Mouse (Mus musculus) hindbrain, embryonic 11.5 days (tissue): ENCODE results near the gene Miox. TPM values are rescaled to one million over a fixed set of nuclear protein-coding genes. Genes with fewer than 3 reads are reported as not detected.

ENCODE experiments used
- ATAC-seq: fragments of 200-750 bp; cut with Nextera tagmentation; 2 replicates; pipeline ENCODE4 v1.8.0; 2017; ENCODE audit warnings: mild to moderate bottlenecking, moderate TSS enrichment, moderate library complexity; ENCODE audit not compliant: low FRiP score
- DNase-seq: peaks from one replicate; pipeline ENCODE4 v3.0.0-alpha.2; 2015; ENCODE audit warnings: low spot score
- H3K27ac ChIP-seq: fragments of 300-500 bp; sonication (generic); 2 replicates; pipeline ENCODE4 v1.5.1; 2014; ENCODE audit warnings: mild to moderate bottlenecking, low read depth, low read length
- H3K27me3 ChIP-seq: fragments of 300-500 bp; sonication (generic); 2 replicates; pipeline ENCODE4 v1.6.1; 2014; ENCODE audit warnings: mild to moderate bottlenecking, low read length, moderate library complexity, mixed read lengths; ENCODE audit not compliant: control insufficient read depth, insufficient read depth
- H3K36me3 ChIP-seq: fragments of 300-500 bp; sonication (generic); 2 replicates; pipeline ENCODE4 v1.6.1; 2014; ENCODE audit warnings: mild to moderate bottlenecking, low read length, moderate library complexity, mixed read lengths; ENCODE audit not compliant: control insufficient read depth, insufficient read depth
- H3K4me1 ChIP-seq: fragments of 300-500 bp; sonication (generic); replicated peaks from 2 replicates; pipeline ENCODE4 v1.6.1; 2014; ENCODE audit warnings: low read length, mixed read lengths; ENCODE audit not compliant: control insufficient read depth, insufficient read depth
- H3K4me2 ChIP-seq: fragments of 300-500 bp; sonication (generic); replicated peaks from 2 replicates; pipeline ENCODE4 v1.6.1; 2014; ENCODE audit warnings: mild to moderate bottlenecking, low read depth, low read length
- H3K4me3 ChIP-seq: fragments of 300-500 bp; sonication (generic); 2 replicates; pipeline ENCODE4 v1.5.1; 2014; ENCODE audit warnings: low read depth, low read length
- H3K9ac ChIP-seq: fragments of 300-500 bp; sonication (generic); 2 replicates; pipeline ENCODE4 v1.6.1; 2014; ENCODE audit warnings: low read depth, low read length
- H3K9me3 ChIP-seq: fragments of 300-500 bp; sonication (generic); 2 replicates; pipeline ENCODE4 v1.6.1; 2016; ENCODE audit warnings: low read length; ENCODE audit not compliant: control insufficient read depth
- WGBS: fragments of 180-500 bp; shearing (Covaris S2); extraction: QIAGEN DNeasy Blood & Tissue Kit; methylation state at CpG from one replicate; pipeline ENCODE4 v1.1.7; 2014; 5-methylcytosine and 5-hydroxymethylcytosine counted together
- polyA plus RNA-seq: library from polyadenylated mRNA; unstranded; fragments of >200 nt; fragmentation: Nextera tagmentation; extraction: Ambion mirVana; gene quantifications from 2 replicates; pipeline ENCODE4 v1.2.1, GENCODE M21; 2014

Miox gene
- polyA plus RNA-seq, 1 experiment from 2014 or later: not detected

DNA sequence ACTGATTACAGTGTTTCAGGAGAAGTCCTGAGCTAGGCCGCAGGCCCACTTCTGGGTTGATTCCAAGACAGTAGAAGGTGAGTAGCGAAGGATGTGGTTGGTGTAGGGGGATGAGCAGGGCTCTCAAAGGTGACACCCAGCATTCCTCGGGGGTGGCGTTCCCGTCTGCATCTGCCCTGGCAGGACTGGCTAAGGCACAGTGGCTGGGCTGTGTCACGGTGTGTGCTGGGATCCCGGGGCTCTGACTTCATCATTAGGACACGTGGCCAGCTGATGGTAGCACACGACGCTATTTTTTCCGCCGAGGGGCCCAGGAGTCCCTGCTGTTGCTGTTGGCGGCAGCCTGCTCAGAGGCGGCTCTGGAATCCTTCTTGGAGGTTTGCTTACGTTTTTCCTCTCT lies 17.1 kb downstream of the Miox start:
- Histone ChIP-seq H3K4me1 (peaks cover 5% of the 10 kb centered on the region; the same call in 1 of the 2 replicates), H3K4me3 (no peak overlapping the region), H3K9ac (no peak overlapping the region), H3K27me3 (no peaks in the 10 kb centered on the region), H3K27ac (no peak overlapping the region), H3K36me3 (peaks cover 18% of the 10 kb centered on the region), H3K9me3 (no peaks in the 10 kb centered on the region), H3K4me2 (no peak overlapping the region)
- no peak for ATAC-seq
- DNase-seq: no peak
- WGBS: 92% methylated on average over 15 of the region's 15 CpGs

DNA sequence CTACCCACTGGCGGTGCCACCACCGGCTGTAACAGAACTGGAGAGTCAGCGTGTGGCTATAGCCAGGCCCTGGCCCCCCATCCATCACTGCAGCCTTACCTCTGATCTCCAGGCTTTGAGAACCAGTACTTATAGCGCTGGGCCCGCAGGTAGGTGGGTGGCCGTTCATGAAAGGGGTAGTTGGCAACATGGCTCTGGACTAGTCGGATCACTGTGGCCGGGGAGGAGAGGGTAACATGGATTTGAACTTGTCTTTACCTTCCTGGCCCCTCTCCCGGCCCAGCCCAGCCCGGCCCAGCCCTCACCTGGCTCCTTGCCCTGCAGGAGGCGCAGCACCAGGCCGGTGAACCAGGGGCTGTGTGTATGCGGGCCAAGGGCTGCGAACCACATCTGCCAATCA lies 17.9 kb downstream of the Miox start:
- no peak for DNase-seq
- ATAC-seq: no peak
- WGBS: 98% methylated on average over 14 of the region's 14 CpGs

DNA sequence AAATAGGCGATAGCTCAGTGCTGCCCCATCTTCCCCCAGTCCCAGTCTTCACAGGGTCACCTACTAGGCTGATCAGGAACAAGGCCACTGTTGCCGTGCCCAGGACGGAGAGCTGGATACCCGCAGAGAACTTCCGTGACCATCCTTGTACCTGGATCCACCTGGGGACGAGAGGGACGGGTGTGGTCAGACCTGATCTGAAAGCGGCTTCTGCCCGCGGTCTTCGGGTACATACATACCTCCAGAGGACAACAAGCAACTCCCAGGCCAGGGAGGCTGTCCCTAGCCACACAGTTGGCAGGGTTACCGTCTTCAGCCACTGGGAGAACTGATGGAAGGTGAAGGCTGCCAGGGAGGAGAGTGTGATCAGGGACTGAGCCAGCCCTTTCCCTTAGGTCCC lies 18.6 kb downstream of the Miox start:
- ATAC-seq (no peak), DNase-seq (no peak)
- H3K4me1 ChIP-seq: peaks cover 7% of the 10 kb centered on the region; the same call in 1 of the 2 replicates
- no peaks in the 10 kb centered on the region for H3K9me3 ChIP-seq
- H3K9ac ChIP-seq: no peak overlapping the region
- H3K27me3 ChIP-seq: no peaks in the 10 kb centered on the region
- H3K4me3 ChIP-seq: no peak overlapping the region
- no peak overlapping the region for H3K4me2 ChIP-seq
- no peak overlapping the region for H3K27ac ChIP-seq
- WGBS: 96% methylated on average over 12 of the region's 12 CpGs
- peaks cover 18% of the 10 kb centered on the region for H3K36me3 ChIP-seq

More for the DNA sequence above, 17.9 kb downstream of the Miox start:
- H3K4me1 ChIP-seq: peaks cover 5% of the 10 kb centered on the region; the same call in 1 of the 2 replicates
- no peak overlapping the region for H3K9ac ChIP-seq
- H3K4me3 ChIP-seq: no peak overlapping the region
- H3K9me3 ChIP-seq: no peaks in the 10 kb centered on the region
- H3K4me2 ChIP-seq: no peak overlapping the region
- H3K27ac ChIP-seq: no peak overlapping the region
- peaks cover 18% of the 10 kb centered on the region for H3K36me3 ChIP-seq
- H3K27me3 ChIP-seq: no peaks in the 10 kb centered on the region

DNA sequence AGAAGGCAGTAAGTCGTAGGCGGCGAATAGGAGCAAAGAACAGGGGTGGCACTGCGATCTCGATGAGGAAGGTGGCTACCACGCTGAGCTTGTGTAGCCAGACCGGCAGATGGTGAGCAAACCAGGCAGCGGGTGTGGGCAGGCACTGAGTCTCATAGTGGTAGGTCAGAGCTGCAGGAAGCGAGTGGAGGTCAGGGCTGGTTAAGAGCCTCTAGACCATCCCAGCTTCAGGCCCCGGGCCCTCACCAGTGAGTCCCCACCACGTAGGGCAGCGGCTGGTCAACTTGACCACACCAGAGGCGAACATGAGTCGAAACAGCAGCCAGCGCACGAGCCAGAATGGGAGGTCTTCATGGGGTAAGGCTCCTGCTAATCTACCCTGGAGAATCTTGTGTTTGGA lies 19.6 kb downstream of the Miox start:
- H3K27me3 ChIP-seq: no peaks in the 10 kb centered on the region
- no peak overlapping the region for H3K4me2 ChIP-seq
- H3K4me1 ChIP-seq: peaks cover 7% of the 10 kb centered on the region; the same call in 1 of the 2 replicates
- no peak for ATAC-seq
- H3K9ac ChIP-seq: no peak overlapping the region
- H3K27ac ChIP-seq: no peak overlapping the region
- H3K36me3 ChIP-seq: peaks cover 18% of the 10 kb centered on the region
- H3K9me3 ChIP-seq: no peaks in the 10 kb centered on the region
- H3K4me3 ChIP-seq: no peak overlapping the region
- DNase-seq: no peak
- WGBS: 95% methylated on average over 16 of the region's 16 CpGs

DNA sequence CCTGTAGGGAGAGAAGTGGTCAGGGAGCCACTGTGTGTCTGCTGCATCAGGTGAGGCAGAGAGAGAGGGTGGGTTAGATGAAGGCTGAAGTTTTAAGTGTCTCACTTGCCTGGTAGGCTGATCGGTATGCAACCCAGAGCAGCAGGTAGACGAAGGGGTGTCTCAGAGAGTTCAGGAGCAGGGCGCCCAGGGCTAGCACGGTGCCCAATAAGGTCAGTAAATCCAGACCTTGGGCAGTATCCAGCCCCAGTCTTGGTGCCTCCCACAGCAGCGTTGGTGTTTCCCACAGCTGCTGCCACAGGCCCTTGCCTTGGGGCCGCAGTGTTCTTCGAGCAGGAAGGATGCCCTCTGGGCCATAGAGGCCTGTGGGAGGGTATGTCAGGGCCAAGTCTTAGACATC lies 20.3 kb downstream of the Miox start:
- Histone ChIP-seq H3K9ac (peak overlapping the region; percentile 88), H3K27me3 (no peaks in the 10 kb centered on the region), H3K4me3 (peak overlapping the region; percentile 54), H3K4me2 (peak overlapping the region; percentile 68), H3K4me1 (peaks cover 7% of the 10 kb centered on the region; the same call in 1 of the 2 replicates), H3K9me3 (no peaks in the 10 kb centered on the region), H3K27ac (no peak overlapping the region), H3K36me3 (peaks cover 18% of the 10 kb centered on the region)
- ATAC-seq (peak; percentile 2; the same call in 1 of the 2 replicates), DNase-seq (no peak)
- 81% methylated on average over 7 of the region's 7 CpGs for WGBS

DNA sequence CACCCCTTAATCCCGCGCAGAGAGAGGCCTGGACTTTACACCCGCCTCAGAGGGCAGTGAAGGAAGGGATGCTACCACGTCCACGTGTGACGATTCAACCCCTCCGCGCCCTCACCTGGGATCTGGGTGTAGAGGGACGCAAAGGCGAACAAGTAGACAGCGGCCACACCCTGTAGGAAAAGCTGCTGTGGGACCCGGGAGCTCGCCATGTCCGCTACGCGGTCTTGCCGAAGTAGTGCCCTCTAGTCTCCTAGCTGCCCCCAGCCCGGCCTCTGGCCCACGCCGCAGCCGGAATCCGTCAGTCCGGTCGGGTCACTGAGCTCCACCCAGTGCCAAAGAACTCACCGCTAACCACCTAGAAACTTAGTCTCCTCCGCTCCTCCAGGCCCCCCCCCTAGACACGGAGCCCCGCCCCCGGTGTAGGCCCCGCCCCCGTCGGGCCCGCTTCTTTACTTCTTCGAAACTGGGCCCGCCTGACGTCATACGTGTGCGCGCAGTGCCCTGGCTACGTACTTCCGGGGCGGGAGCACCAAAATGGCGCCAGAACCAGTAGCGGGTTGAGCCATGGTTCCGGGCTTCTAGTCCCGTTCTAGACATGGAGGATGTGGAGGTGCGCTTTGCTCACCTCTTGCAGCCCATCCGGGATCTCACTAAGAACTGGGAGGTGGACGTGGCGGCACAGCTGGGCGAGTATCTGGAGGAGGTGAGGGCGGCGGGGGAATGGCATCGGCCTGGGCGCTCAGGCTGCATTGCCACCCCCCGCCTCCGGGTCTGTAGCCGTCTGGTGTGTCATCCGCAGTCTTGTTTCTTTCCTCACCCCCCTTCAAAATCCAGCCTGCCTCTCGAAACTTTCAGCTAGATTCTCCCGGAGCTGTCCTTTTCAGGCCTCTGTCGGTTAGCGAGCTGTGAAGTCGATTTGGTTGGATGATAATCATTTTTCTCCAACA lies 21.3 kb downstream of the Miox start, which contains the start of the genes Lmf2 and Ncaph2:
Lmf2 (minus strand) TSS at position 419 of the 947 bp plus-strand sequence.
Ncaph2 (plus strand) TSS at position 479 of the 947 bp plus-strand sequence.
- peak; percentile 99 for DNase-seq
- Histone ChIP-seq H3K4me2 (peak within 1 kb of the TSS; percentile 68), H3K27me3 (no peaks in the 10 kb centered on the region), H3K36me3 (peaks cover 18% of the 10 kb centered on the region), H3K4me1 (peaks cover 7% of the 10 kb centered on the region; the same call in 1 of the 2 replicates), H3K9me3 (no peaks in the 10 kb centered on the region), H3K9ac (peak within 1 kb of the TSS; percentile 88), H3K27ac (peak within 1 kb of the TSS; percentile 27; the same call in 1 of the 2 replicates), H3K4me3 (peak within 1 kb of the TSS; percentile 54)
- WGBS: 1% methylated on average over 64 of the region's 64 CpGs
- ATAC-seq: peak; percentile 92

DNA sequence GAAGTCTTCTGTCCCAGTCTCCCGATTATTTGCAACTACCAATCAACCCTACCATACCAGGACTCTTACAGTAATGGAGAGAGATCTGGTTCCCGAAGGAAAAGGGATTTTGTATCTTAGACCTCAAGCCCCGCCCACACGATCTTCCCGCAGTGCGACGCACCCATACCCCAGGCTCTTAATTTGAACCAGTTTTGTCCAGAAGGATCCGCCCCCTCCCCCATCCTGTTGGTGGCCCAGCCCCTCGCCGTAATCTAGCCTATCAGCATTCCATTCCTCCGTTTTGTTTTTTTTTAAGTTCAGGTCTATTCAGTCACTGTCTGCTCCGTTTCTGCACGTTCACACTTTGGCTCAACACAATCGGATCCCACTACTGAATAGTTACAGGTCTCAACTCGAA lies 22.2 kb downstream of the Miox start:
- H3K4me2 ChIP-seq: peak overlapping the region; percentile 58
- 0 out of 2 replicates have a peak overlapping the region, but pooled peaks have one; percentile 17 for H3K27ac ChIP-seq
- DNase-seq (peak; percentile 91), ATAC-seq (peak; percentile 67)
- no peaks in the 10 kb centered on the region for H3K9me3 ChIP-seq
- H3K4me3 ChIP-seq: peak overlapping the region; percentile 54
- WGBS: under 1% methylated on average over 15 of the region's 15 CpGs
- H3K9ac ChIP-seq: peak overlapping the region; percentile 88
- no peaks in the 10 kb centered on the region for H3K27me3 ChIP-seq
- peaks cover 7% of the 10 kb centered on the region; the same call in 1 of the 2 replicates for H3K4me1 ChIP-seq
- H3K36me3 ChIP-seq: peaks cover 18% of the 10 kb centered on the region

DNA sequence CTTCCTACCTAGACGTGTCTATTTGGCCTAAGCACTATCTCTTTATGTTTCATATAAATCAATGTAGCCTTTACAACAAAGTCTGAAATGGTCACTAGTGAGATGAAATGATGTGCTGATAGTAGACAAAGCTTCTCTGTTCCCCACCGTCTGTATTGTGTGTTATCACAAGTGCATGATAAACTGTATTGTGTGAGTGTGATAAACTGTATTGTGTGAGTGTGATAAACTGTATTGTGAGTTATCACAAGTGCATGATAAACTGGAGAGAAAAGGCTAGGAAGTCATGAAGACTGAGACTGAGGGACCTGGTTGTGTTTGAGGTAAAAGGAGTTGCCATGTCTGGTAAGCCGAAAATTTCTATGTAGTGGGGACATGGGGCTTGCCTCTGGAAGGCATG lies 24.6 kb downstream of the Miox start:
- peaks cover 7% of the 10 kb centered on the region; the same call in 1 of the 2 replicates for H3K4me1 ChIP-seq
- H3K27me3 ChIP-seq: no peaks in the 10 kb centered on the region
- WGBS: 92% methylated on average over 3 of the region's 3 CpGs
- no peak overlapping the region for H3K4me2 ChIP-seq
- no peak overlapping the region for H3K27ac ChIP-seq
- H3K4me3 ChIP-seq: no peak overlapping the region
- no peaks in the 10 kb centered on the region for H3K9me3 ChIP-seq
- H3K9ac ChIP-seq: no peak overlapping the region
- DNase-seq (no peak), ATAC-seq (no peak)
- H3K36me3 ChIP-seq: 0 out of 2 replicates have a peak, but pooled peaks cover 2% of the 10 kb centered on the region
